Comparison of ENCODE assay signal across 27 mouse cellular contexts in the genomic region with DNA sequence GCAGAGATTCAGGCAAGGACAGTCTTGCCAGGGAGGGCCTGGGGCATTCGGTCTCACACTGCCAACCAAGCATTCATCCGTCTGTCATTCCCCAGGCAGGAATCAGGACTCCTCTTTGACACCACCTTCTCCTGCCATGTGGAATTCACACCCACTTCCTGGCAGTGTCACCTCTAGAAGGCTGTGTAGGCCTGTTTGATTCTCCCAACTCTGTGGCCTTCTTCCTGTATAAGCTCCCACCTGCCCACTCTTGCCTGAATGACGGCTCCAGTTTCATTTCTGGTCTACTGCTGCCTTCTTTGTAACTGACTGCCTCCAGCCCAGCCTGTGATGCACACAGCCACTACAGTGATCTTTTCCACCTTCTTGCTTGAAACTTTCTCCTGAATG. TPM values are rescaled to one million over a fixed set of nuclear protein-coding genes. Genes with fewer than 3 reads are reported as not detected.
DNase-seq lines count a peak whose midpoint lies in the region; ATAC-seq lines count a peak whose summit lies in the region.
"Had no signal": no experiment of that assay in that cellular context is flagged by ENCODE, and none has a peak within 500 bp of the region (broad histone marks: within the 10 kb centered on the region; RNA-seq: fewer than 3 reads in every experiment).

No protein-coding gene starts in this region.

- 70% methylated on average over 3 of the region's 3 CpGs for WGBS in forebrain, embryonic 11.5 days
- WGBS in forebrain, embryonic 13.5 days, result 86% methylated on average over 3 of the region's 3 CpGs
- 87% methylated on average over 3 of the region's 3 CpGs for WGBS in midbrain, embryonic 11.5 days
- WGBS in midbrain, embryonic 14.5 days, result 70% methylated on average over 3 of the region's 3 CpGs
- 51% methylated on average over 3 of the region's 3 CpGs for WGBS in embryonic facial prominence, embryonic 15.5 days
- 59% methylated on average over 3 of the region's 3 CpGs for WGBS in stomach, embryonic 15.5 days

- H3K4me2 ChIP-seq in forebrain, embryonic 11.5 days (ENCODE audit: low read depth, low read length, severe bottlenecking), result no peak overlapping the region
- no peak overlapping the region for H3K4me2 ChIP-seq in forebrain, embryonic 13.5 days
- no peak overlapping the region for H3K4me2 ChIP-seq in midbrain, embryonic 11.5 days
- no peak overlapping the region for H3K4me2 ChIP-seq in midbrain, embryonic 14.5 days (ENCODE audit: low read length)
- no peak overlapping the region for H3K4me2 ChIP-seq in embryonic facial prominence, embryonic 15.5 days (replicated peaks)
- H3K4me2 ChIP-seq in stomach, embryonic 15.5 days, result no peak overlapping the region
- H3K4me2 ChIP-seq: liver, embryonic 13.5 days; lung, embryonic 14.5 days had no signal

- no peak for ATAC-seq in forebrain, embryonic 11.5 days (replicated peaks; ENCODE audit: low FRiP score)
- ATAC-seq in forebrain, embryonic 13.5 days, result no peak
- no peak for ATAC-seq in midbrain, embryonic 11.5 days (ENCODE audit: low FRiP score)
- ATAC-seq in midbrain, embryonic 14.5 days (ENCODE audit: low FRiP score, low TSS enrichment), result no peak
- no peak for ATAC-seq in embryonic facial prominence, embryonic 15.5 days (ENCODE audit: insufficient number of reproducible peaks, low FRiP score, low TSS enrichment, low read depth)
- no peak for ATAC-seq in stomach, embryonic 15.5 days (ENCODE audit: insufficient read depth, low FRiP score, low read depth)
- ATAC-seq: forebrain, postnatal 0 days had no signal

- intact Hi-C loops in left cerebral cortex, postnatal 14 days (cut with DNase I), result no loop called here

- DNase-seq in forebrain, embryonic 11.5 days (ENCODE audit: low spot score), result peak; percentile 44
- peak; percentile 37 for DNase-seq in midbrain, embryonic 11.5 days (ENCODE audit: low spot score, missing footprints)
- DNase-seq in midbrain, embryonic 14.5 days, result no peak
- no peak for DNase-seq in left cerebral cortex, postnatal 14 days (ENCODE audit: low spot score in 2 of 2)
- DNase-seq in layer of hippocampus, adult 11-12 months (ENCODE audit: low spot score), result no peak
- DNase-seq: adrenal gland, postnatal 36 days; cerebellum, adult 18-20 months; cerebellum, postnatal 25 days; forebrain, postnatal 0 days; gastrocnemius, postnatal 14 days; kidney, adult 11 months; left cerebral cortex, postnatal 4 days; liver, embryonic 13.5 days; lung, embryonic 14.5 days; lung, postnatal 36 days had no signal

- no peaks in the 10 kb centered on the region for H3K36me3 ChIP-seq in forebrain, embryonic 11.5 days (ENCODE audit: control insufficient read depth, insufficient read depth, low read length)
- no peaks in the 10 kb centered on the region for H3K36me3 ChIP-seq in forebrain, embryonic 13.5 days (ENCODE audit: poor library complexity, severe bottlenecking)
- H3K36me3 ChIP-seq in midbrain, embryonic 11.5 days (ENCODE audit: control insufficient read depth, insufficient read depth, low read length), result no peaks in the 10 kb centered on the region
- no peaks in the 10 kb centered on the region for H3K36me3 ChIP-seq in midbrain, embryonic 14.5 days (ENCODE audit: control insufficient read depth, insufficient read depth, low read length)
- H3K36me3 ChIP-seq in embryonic facial prominence, embryonic 15.5 days, result no peaks in the 10 kb centered on the region
- no peaks in the 10 kb centered on the region for H3K36me3 ChIP-seq in stomach, embryonic 15.5 days
- H3K36me3 ChIP-seq: hindbrain, embryonic 10.5 days; liver, embryonic 13.5 days had no signal

- H3K27me3 ChIP-seq in forebrain, embryonic 11.5 days (ENCODE audit: control insufficient read depth, insufficient read depth, low read length), result no peaks in the 10 kb centered on the region
- H3K27me3 ChIP-seq in forebrain, embryonic 13.5 days, result no peaks in the 10 kb centered on the region
- H3K27me3 ChIP-seq in midbrain, embryonic 11.5 days (ENCODE audit: control insufficient read depth, insufficient read depth, low read length), result no peaks in the 10 kb centered on the region
- H3K27me3 ChIP-seq in midbrain, embryonic 14.5 days (ENCODE audit: control insufficient read depth, insufficient read depth, low read length), result no peaks in the 10 kb centered on the region
- H3K27me3 ChIP-seq in embryonic facial prominence, embryonic 15.5 days, result no peaks in the 10 kb centered on the region
- no peaks in the 10 kb centered on the region for H3K27me3 ChIP-seq in stomach, embryonic 15.5 days (replicated peaks)
- H3K27me3 ChIP-seq: liver, embryonic 13.5 days had no signal

- no peaks in the 10 kb centered on the region for H3K9me3 ChIP-seq in forebrain, embryonic 11.5 days (ENCODE audit: control insufficient read depth, low read length)
- H3K9me3 ChIP-seq in forebrain, embryonic 13.5 days (replicated peaks), result no peaks in the 10 kb centered on the region
- no peaks in the 10 kb centered on the region for H3K9me3 ChIP-seq in midbrain, embryonic 11.5 days (ENCODE audit: control insufficient read depth, low read length)
- H3K9me3 ChIP-seq in midbrain, embryonic 14.5 days (ENCODE audit: control insufficient read depth, low read length), result no peaks in the 10 kb centered on the region
- H3K9me3 ChIP-seq in embryonic facial prominence, embryonic 15.5 days (replicated peaks), result no peaks in the 10 kb centered on the region
- no peaks in the 10 kb centered on the region for H3K9me3 ChIP-seq in stomach, embryonic 15.5 days
- H3K9me3 ChIP-seq: hindbrain, embryonic 10.5 days; liver, embryonic 13.5 days had no signal

- H3K4me3 ChIP-seq in forebrain, embryonic 11.5 days (ENCODE audit: low read depth, low read length), result no peak overlapping the region
- H3K4me3 ChIP-seq in forebrain, embryonic 13.5 days, result no peak overlapping the region
- H3K4me3 ChIP-seq in midbrain, embryonic 11.5 days (ENCODE audit: low read depth, low read length), result no peak overlapping the region
- no peak overlapping the region for H3K4me3 ChIP-seq in midbrain, embryonic 14.5 days (replicated peaks; ENCODE audit: low read depth, low read length)
- H3K4me3 ChIP-seq in embryonic facial prominence, embryonic 15.5 days (replicated peaks), result no peak overlapping the region
- no peak overlapping the region for H3K4me3 ChIP-seq in stomach, embryonic 15.5 days (replicated peaks)
- H3K4me3 ChIP-seq: hindbrain, embryonic 10.5 days; layer of hippocampus, adult 2 months; liver, embryonic 13.5 days had no signal

- no peak overlapping the region for H3K27ac ChIP-seq in forebrain, embryonic 11.5 days (ENCODE audit: low read depth, low read length)
- H3K27ac ChIP-seq in forebrain, embryonic 13.5 days, result no peak overlapping the region
- H3K27ac ChIP-seq in midbrain, embryonic 11.5 days (ENCODE audit: low read depth, low read length), result no peak overlapping the region
- H3K27ac ChIP-seq in midbrain, embryonic 14.5 days (replicated peaks; ENCODE audit: low read depth, low read length), result no peak overlapping the region
- H3K27ac ChIP-seq in embryonic facial prominence, embryonic 15.5 days (replicated peaks), result peak overlapping the region; percentile 13
- H3K27ac ChIP-seq in stomach, embryonic 15.5 days, result peak overlapping the region; percentile 64; the same call in 1 of the 2 replicates
- H3K27ac ChIP-seq: hindbrain, embryonic 10.5 days; kidney, postnatal 0 days; liver, embryonic 13.5 days had no signal

- no peak overlapping the region for H3K9ac ChIP-seq in forebrain, embryonic 11.5 days (ENCODE audit: low read length)
- no peak overlapping the region for H3K9ac ChIP-seq in forebrain, embryonic 13.5 days
- no peak overlapping the region for H3K9ac ChIP-seq in midbrain, embryonic 11.5 days (ENCODE audit: low read length)
- H3K9ac ChIP-seq in midbrain, embryonic 14.5 days (replicated peaks; ENCODE audit: low read length), result no peak overlapping the region
- H3K9ac ChIP-seq in embryonic facial prominence, embryonic 15.5 days, result no peak overlapping the region
- H3K9ac ChIP-seq in stomach, embryonic 15.5 days, result no peak overlapping the region
- H3K9ac ChIP-seq: forebrain, postnatal 0 days; liver, embryonic 13.5 days; lung, embryonic 14.5 days had no signal

- no peaks in the 10 kb centered on the region for H3K4me1 ChIP-seq in forebrain, embryonic 11.5 days (replicated peaks; ENCODE audit: control insufficient read depth, insufficient read depth, low read length)
- no peaks in the 10 kb centered on the region for H3K4me1 ChIP-seq in forebrain, embryonic 13.5 days
- no peaks in the 10 kb centered on the region for H3K4me1 ChIP-seq in midbrain, embryonic 11.5 days (ENCODE audit: control insufficient read depth, insufficient read depth, low read length)
- no peaks in the 10 kb centered on the region for H3K4me1 ChIP-seq in midbrain, embryonic 14.5 days (ENCODE audit: control insufficient read depth, insufficient read depth, low read length)
- peaks cover 4% of the 10 kb centered on the region; the same call in 1 of the 2 replicates for H3K4me1 ChIP-seq in embryonic facial prominence, embryonic 15.5 days
- H3K4me1 ChIP-seq in stomach, embryonic 15.5 days, result 0 out of 2 replicates have a peak, but pooled peaks cover 1% of the 10 kb centered on the region
- H3K4me1 ChIP-seq: liver, embryonic 13.5 days had no signal

RNA-seq across cellular contexts. Expression of gene Arhgap25, which starts 49.2 kb away (rescaled TPM):
- polyA plus RNA-seq in forebrain, embryonic 11.5 days (2014; fragmentation: Nextera tagmentation; extraction: Ambion mirVana), result 2.0 and 2.7 TPM in 2 replicates
- 1.2 and 1.8 TPM in 2 replicates for polyA plus RNA-seq in forebrain, embryonic 13.5 days (2015; fragmentation: Nextera tagmentation; extraction: Ambion mirVana)
- 1.7 and 2.3 TPM in 2 replicates for polyA plus RNA-seq in midbrain, embryonic 11.5 days (2014; fragmentation: Nextera tagmentation; extraction: Ambion mirVana)
- polyA plus RNA-seq in midbrain, embryonic 14.5 days (2014; fragmentation: Nextera tagmentation; extraction: Ambion mirVana), result 1.1 and 2.4 TPM in 2 replicates
- 8.3 and 10.0 TPM in 2 replicates for polyA plus RNA-seq in embryonic facial prominence, embryonic 15.5 days (2015; fragmentation: Nextera tagmentation; extraction: Ambion mirVana)
- polyA plus RNA-seq in stomach, embryonic 15.5 days (2015; fragmentation: Nextera tagmentation; extraction: Ambion mirVana), result 4.7 and 6.0 TPM in 2 replicates
- total RNA-seq in left cerebral cortex, postnatal 14 days (2021), result 10 to 100 TPM in 1 of 2 experiments, 1 to 10 TPM in 1; 7.9 to 11.0 TPM

RNA-seq across cellular contexts. Expression of gene Bmp10, which starts 55.1 kb away (rescaled TPM):
- not detected in 2 replicates for polyA plus RNA-seq in forebrain, embryonic 11.5 days (2014; fragmentation: Nextera tagmentation; extraction: Ambion mirVana)
- not detected in 2 replicates for polyA plus RNA-seq in forebrain, embryonic 13.5 days (2015; fragmentation: Nextera tagmentation; extraction: Ambion mirVana)
- polyA plus RNA-seq in midbrain, embryonic 11.5 days (2014; fragmentation: Nextera tagmentation; extraction: Ambion mirVana), result not detected in 2 replicates
- not detected in 2 replicates for polyA plus RNA-seq in midbrain, embryonic 14.5 days (2014; fragmentation: Nextera tagmentation; extraction: Ambion mirVana)
- polyA plus RNA-seq in embryonic facial prominence, embryonic 15.5 days (2015; fragmentation: Nextera tagmentation; extraction: Ambion mirVana), result not detected in 2 replicates
- not detected in 2 replicates for polyA plus RNA-seq in stomach, embryonic 15.5 days (2015; fragmentation: Nextera tagmentation; extraction: Ambion mirVana)
- total RNA-seq in left cerebral cortex, postnatal 14 days (2021), result not detected
- total RNA-seq: adrenal gland, postnatal 36 days; forebrain, postnatal 0 days; gastrocnemius, postnatal 14 days; layer of hippocampus, adult 2 months; megakaryocyte-erythroid progenitor cell, adult 5-6 weeks; MEL; monocyte, adult 5-6 weeks; neutrophil, adult 5-6 weeks had no signal
- polyA plus RNA-seq: forebrain, postnatal 0 days; hindbrain, embryonic 10.5 days; kidney, postnatal 0 days; lung, embryonic 14.5 days; small intestine, adult 2 months; thymus, postnatal 0 days had no signal

Comparison
In these comparisons a context has a peak if more than half of its experiments do, and no peak if none do; other contexts are left out.
1. DNase-seq: peak in forebrain, embryonic 11.5 days (single experiment) and midbrain, embryonic 11.5 days (single experiment); none in midbrain, embryonic 14.5 days (single experiment), left cerebral cortex, postnatal 14 days (0 of 2) and layer of hippocampus, adult 11-12 months (single experiment).
2. H3K27ac ChIP-seq: peak in embryonic facial prominence, embryonic 15.5 days (single experiment) and stomach, embryonic 15.5 days (single experiment); none in forebrain, embryonic 11.5 days (single experiment), forebrain, embryonic 13.5 days (single experiment), midbrain, embryonic 11.5 days (single experiment) and midbrain, embryonic 14.5 days (single experiment).